Mouse (Mus musculus) bone marrow macrophage, adult 2 months (primary cell): ENCODE data around the gene 3110082J24Rik.

Experiments used
- CTCF ChIP-seq: IDR thresholded peaks from 2 replicates; pipeline ENCODE4 v1.5.1; 2012; ENCODE audit warnings: low read depth, mild to moderate bottlenecking, low read length, moderate library complexity
- POLR2A ChIP-seq: IDR thresholded peaks from 2 replicates; pipeline ENCODE4 v1.6.1; 2012; ENCODE audit warnings: mild to moderate bottlenecking, low read depth, low read length, borderline replicate concordance

- TF ChIP-seq CTCF (no peak), POLR2A (no peak)
Observed at GRCm38 (mm10) chr5:30111771-30112170, 5.9 kb upstream of the 3110082J24Rik start.
